Mouse (Mus musculus) Patski (cell line): ENCODE data around the gene Hoxb4. TPM values are rescaled to one million over a fixed set of nuclear protein-coding genes. Genes with fewer than 3 reads are reported as not detected.

Experiments used
- ATAC-seq: fragments of 100-300 bp; one replicate; pipeline ENCODE4 v1.8.0; 2021
- CTCF ChIA-PET: fragments of 350-600 bp; sonication (Branson Sonifier 250); formaldehyde crosslinking; loops from one replicate; lab custom pipeline; 2022; ENCODE audit warnings: inconsistent platforms; lab: Charles Lee
- POLR2A ChIA-PET: fragments of 350-600 bp; sonication (Branson Sonifier 250); formaldehyde crosslinking; loops from one replicate; lab custom pipeline; 2022; ENCODE audit warnings: antibody characterized with exemption, inconsistent platforms; lab: Charles Lee
- DNase-seq: peaks from one replicate; pipeline ENCODE4 v3.0.0-alpha.2; 2011; ENCODE audit warnings: low read depth, low spot score
- H3K27me3 ChIP-seq: fragments of 371-371 bp; one replicate; pipeline ENCODE4 v1.5.1; 2021
- CTCF ChIP-seq: fragments of 100-300 bp; IDR thresholded peaks from one replicate; pipeline ENCODE4 v1.5.1; 2021
- in situ Hi-C: fragments of 300-500 bp; cut with MboI; formaldehyde crosslinking; loops from 3 replicates; pipeline ENCODE4 v1.11.1; 2018; ENCODE audit warnings: low pct_unique_long_range_greater_than_20kb, mixed read lengths
- polyA plus RNA-seq: library from polyadenylated mRNA; unstranded; gene quantifications from one replicate; pipeline ENCODE4 v1.2.3, GENCODE M21; 2021

Hoxb4 gene
- polyA plus RNA-seq, 1 experiment from 2014 or later = 12.2 TPM

DNA sequence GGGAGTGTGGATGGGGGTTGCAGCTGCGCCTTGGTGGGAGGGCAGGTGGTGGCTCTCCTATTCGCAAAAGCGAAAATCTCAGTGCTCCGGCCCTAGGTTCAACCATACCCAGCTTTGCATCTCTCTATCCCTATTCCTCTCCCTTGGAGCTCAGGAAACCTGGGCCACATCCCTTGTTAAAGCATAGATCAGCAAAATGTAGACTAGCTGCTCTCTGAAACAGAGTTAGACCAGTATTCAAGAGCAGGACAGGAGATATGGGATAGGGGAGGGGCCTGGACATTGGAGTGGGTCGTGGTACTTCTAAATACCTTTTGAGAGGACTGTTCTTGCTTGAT lies 2.8 kb upstream of the Hoxb4 start:
- TF ChIP-seq CTCF = no peak
- ChIA-PET CTCF (interaction anchor here (1.4 to 3.7 kb wide), 4 partner anchors 13 to 231 kb away, joined by 3 to 16 read pairs (median 5); no protein-coding TSS in a partner anchor), POLR2A (interaction anchor here (0.6 to 32.9 kb wide), 6 partner anchors 27 to 230 kb away, joined by 3 to 1274 read pairs (median 4); partner anchors contain the start of genes Hoxb5, Hoxb6, Hoxb7 and Hoxb8)
- DNase-seq (no peak), ATAC-seq (no peak)
- in situ Hi-C loops = no loop called here
- no peaks in the 10 kb centered on the region for H3K27me3 ChIP-seq

DNA sequence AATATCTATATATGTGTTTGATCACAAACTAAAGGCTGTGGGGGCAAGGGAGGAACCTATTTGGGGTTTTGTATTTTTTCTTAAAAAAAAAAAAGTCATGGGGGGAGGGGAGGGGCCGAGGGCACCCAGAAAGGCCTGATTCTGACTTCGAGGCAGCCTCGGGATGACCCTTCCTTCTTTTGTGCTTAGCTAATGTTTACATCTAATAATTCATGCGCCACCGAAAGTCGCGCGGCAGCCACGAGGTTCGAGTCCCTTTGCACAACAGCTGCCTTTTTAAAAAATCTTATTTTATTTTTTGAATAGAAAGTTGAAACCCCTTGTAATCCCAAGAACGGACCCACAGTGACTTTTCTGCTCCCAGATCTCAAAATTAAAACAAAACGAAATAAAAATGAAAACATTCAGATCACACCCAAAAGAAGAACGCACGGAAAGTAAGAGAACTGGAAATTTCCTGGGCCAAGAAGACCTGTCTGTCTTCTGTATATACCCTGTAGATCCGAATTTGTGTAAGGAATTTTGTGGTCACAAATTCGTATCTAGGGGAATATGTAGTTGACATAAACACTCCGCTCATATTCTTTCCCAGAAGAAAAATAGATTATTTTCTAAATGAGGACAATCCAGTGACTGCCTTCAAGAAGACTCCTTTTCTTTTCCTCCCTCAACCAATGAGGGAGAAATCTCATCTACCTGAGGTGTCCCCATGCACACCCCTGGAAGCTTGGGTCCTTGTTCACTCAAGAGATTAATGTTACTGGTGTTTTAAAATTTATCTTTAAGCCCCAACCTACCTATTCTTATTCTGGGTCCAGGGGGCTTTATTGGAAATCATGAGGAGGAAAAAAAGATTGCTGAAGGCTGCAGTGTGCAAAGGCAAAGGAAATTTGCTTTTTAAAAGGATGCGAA lies 1.1 kb upstream of the Hoxb4 start:
- no peak for TF ChIP-seq CTCF
- POLR2A ChIA-PET = interaction anchor here (0.7 to 32.9 kb wide), 10 partner anchors 12 to 238 kb away, joined by 3 to 1274 read pairs (median 5); partner anchors contain the start of genes Hoxb5, Hoxb6, Hoxb7 and Hoxb8
- DNase-seq = no peak
- no peak for ATAC-seq
- no peaks in the 10 kb centered on the region for H3K27me3 ChIP-seq
- CTCF ChIA-PET = interaction anchor here (0.9 to 3.7 kb wide), 6 partner anchors 15 to 419 kb away, joined by 3 to 16 read pairs (median 3); no protein-coding TSS in a partner anchor
- in situ Hi-C loops = no loop called here

DNA sequence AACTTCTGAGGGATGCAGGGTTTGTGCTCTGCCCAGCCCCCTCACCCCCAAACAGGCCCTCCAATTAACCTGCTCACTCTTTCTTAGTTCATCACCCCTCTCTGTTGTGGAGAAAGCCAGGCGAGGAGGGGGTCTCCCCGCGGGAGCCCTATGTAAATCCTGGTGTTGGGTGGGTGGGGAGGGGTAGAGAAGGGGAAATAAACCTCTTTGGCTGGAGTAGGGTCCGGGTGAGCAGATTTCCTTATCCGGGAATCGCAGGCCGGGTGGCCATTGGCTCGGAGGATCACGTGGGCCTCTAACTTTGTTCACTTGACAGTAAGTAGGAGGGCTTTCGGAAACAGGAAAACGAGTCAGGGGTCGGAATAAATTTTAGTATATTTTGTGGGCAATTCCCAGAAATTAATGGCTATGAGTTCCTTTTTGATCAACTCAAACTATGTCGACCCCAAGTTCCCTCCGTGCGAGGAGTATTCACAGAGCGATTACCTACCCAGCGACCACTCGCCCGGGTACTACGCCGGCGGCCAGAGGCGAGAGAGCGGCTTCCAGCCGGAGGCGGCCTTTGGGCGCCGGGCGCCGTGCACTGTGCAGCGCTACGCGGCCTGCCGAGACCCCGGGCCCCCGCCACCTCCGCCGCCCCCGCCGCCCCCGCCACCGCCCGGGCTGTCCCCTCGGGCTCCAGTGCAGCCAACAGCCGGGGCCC lies 452 bp downstream of the Hoxb4 start:
- ChIA-PET POLR2A (interaction anchor here (0.6 to 32.9 kb wide), 7 partner anchors 19 to 225 kb away, joined by 4 to 1274 read pairs (median 6); partner anchors contain the start of genes Hoxb5, Hoxb6, Hoxb7 and Hoxb8), CTCF (interaction anchor here (3.7 kb wide), 1 partner anchor 37 kb away, joined by 16 read pairs; no protein-coding TSS in a partner anchor)
- in situ Hi-C loops = no loop called here
- TF ChIP-seq CTCF = no peak
- DNase-seq (no peak), ATAC-seq (no peak)
- no peaks in the 10 kb centered on the region for H3K27me3 ChIP-seq

DNA sequence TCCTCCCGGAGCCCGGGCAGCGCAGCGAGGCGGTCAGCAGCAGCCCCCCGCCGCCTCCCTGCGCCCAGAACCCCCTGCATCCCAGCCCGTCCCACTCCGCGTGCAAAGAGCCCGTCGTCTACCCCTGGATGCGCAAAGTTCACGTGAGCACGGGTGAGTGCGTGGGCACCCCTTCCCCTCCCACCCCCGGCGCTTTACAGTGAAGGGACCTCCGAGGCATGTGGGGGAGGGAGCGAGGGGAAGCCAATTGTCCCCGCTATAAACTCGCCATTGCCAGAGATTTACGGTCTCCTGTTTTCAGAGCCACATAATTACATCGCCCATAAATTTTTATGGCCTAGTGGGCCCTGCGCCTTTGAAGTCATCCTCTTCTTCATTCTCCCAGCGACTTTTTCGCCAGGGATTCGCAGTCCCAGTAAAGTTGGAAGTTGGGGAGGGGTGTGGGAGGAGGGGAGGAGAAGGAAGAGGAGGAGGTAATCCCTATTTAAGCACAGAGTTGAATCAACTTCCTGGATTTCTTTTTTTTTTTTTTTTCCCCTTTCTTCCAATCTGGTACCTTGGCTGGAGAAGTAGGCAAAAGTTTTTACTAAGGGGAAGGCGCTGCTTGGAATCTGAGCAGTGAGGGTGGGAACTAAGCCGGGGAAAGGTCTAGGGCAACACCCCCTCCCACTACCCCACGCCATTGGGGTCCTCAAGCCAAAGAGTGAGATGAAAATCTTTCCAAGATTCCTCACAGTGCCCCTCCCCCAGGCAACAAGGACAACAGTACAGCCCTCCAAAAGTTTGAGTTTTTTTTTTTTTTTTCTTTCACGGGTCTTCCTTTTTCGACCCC lies 1.2 kb downstream of the Hoxb4 start:
- POLR2A ChIA-PET = interaction anchor here (0.9 to 8.5 kb wide), 3 partner anchors 12 to 421 kb away, joined by 3 to 92 read pairs (median 28); partner anchors contain the start of gene Hoxb5
- CTCF ChIA-PET = no interaction called here
- ATAC-seq = peak; percentile 31
- DNase-seq = peak; percentile 81
- TF ChIP-seq CTCF = no peak
- H3K27me3 ChIP-seq = no peaks in the 10 kb centered on the region
- in situ Hi-C loops = no loop called here

DNA sequence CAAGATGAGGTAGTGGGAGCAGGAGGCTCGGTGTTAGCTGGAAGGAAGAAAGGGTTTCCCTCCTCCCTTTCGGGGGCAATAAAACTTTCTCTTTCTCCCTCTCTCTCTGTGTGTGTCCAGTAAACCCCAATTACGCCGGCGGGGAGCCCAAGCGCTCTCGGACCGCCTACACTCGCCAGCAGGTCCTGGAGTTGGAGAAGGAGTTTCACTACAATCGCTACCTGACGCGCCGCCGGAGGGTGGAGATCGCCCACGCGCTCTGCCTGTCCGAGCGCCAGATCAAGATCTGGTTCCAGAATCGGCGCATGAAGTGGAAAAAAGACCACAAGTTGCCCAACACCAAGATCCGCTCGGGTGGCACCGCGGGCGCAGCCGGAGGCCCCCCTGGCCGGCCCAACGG lies 1.8 kb downstream of the Hoxb4 start:
- DNase-seq (no peak), ATAC-seq (peak; percentile 4)
- CTCF ChIA-PET = no interaction called here
- POLR2A ChIA-PET = interaction anchor here (0.9 to 8.5 kb wide), 3 partner anchors 12 to 420 kb away, joined by 3 to 92 read pairs (median 28); partner anchors contain the start of gene Hoxb5
- no peak for TF ChIP-seq CTCF
- in situ Hi-C loops = no loop called here
- H3K27me3 ChIP-seq = no peaks in the 10 kb centered on the region

DNA sequence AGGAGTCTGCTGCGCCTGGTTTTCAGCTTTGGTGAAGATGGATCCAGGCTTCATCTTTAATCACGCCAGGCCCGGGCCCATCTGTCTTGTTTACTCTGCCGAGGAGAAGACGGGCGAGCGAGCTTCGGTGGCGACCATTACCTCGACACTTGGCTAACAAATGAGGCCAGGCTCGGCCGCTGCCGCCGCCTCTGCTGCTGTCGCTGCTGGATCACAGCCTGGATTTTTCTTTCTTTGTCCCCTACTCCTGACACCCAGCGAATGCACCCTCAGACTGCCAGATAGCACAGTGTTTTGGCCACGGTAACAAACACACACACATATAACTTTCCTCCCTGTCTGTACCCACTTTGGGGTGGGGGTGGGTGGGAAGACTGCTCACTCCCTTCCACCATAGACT lies 2.6 kb downstream of the Hoxb4 start:
- ChIA-PET POLR2A (interaction anchor here (0.7 to 8.5 kb wide), 5 partner anchors 13 to 419 kb away, joined by 3 to 92 read pairs (median 13); partner anchors contain the start of gene Hoxb5), CTCF (interaction anchor here (0.9 kb wide), 1 partner anchor 11 kb away, joined by 3 read pairs; no protein-coding TSS in a partner anchor)
- ATAC-seq (no peak), DNase-seq (no peak)
- in situ Hi-C loops = no loop called here
- no peaks in the 10 kb centered on the region for H3K27me3 ChIP-seq
- no peak for TF ChIP-seq CTCF

DNA sequence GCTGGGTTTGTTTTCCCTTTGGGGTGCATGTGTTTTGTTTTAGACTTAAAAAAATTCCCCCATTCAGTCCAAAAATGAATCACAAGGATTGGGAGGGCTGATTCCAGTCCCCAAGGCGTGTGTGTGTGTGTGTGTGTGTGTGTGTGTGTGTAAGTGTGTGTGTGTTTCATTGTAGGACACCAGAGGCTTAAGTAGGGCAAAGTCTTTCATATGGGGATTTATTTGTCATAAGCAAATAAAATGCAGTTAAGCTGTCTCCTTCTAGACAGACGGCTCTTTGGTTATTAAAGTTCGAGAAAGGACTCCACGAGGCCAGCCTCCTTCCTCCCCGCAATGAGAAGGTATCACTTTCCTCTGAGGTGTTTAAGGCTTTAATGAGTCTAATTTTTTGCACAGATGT lies 3.8 kb downstream of the Hoxb4 start:
- TF ChIP-seq CTCF = no peak
- no peak for DNase-seq
- H3K27me3 ChIP-seq = no peaks in the 10 kb centered on the region
- in situ Hi-C loops = no loop called here
- CTCF ChIA-PET = interaction anchor here (1.1 to 2.6 kb wide), 4 partner anchors 9 to 299 kb away, joined by 4 to 6 read pairs (median 4); no protein-coding TSS in a partner anchor
- no peak for ATAC-seq
- POLR2A ChIA-PET = interaction anchor here (0.6 to 8.5 kb wide), 14 partner anchors 10 to 352 kb away, joined by 3 to 92 read pairs (median 5); partner anchors contain the start of genes Hoxb5 and Hoxb7

DNA sequence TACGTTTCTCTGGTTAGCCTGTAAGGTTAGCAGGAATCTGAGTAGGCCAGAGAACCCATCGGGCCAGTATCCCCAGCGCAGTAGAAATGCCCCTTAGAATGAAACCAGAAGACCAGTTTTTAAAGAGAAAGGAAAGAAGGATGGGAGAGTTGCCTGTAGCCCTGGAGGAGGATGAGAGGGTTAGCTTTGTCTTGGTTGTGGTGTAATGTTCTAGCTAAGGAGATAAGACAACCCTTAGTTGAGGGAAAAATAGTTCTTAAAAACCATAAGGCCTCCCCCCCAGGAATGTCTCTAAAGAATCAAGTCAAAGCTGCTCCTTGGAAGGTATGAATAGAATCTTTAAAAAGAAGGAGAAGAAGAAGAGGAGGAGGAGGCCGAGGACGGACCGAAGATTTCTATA lies 4.7 kb downstream of the Hoxb4 start:
- no peaks in the 10 kb centered on the region for H3K27me3 ChIP-seq
- DNase-seq (no peak), ATAC-seq (no peak)
- in situ Hi-C loops = no loop called here
- ChIA-PET POLR2A (interaction anchor here (0.5 to 8.5 kb wide), 11 partner anchors 9 to 62 kb away, joined by 3 to 92 read pairs (median 9); partner anchors contain the start of gene Hoxb5), CTCF (interaction anchor here (0.7 to 2.6 kb wide), 8 partner anchors 9 to 298 kb away, joined by 3 to 7 read pairs (median 4); no protein-coding TSS in a partner anchor)
- TF ChIP-seq CTCF = no peak

DNA sequence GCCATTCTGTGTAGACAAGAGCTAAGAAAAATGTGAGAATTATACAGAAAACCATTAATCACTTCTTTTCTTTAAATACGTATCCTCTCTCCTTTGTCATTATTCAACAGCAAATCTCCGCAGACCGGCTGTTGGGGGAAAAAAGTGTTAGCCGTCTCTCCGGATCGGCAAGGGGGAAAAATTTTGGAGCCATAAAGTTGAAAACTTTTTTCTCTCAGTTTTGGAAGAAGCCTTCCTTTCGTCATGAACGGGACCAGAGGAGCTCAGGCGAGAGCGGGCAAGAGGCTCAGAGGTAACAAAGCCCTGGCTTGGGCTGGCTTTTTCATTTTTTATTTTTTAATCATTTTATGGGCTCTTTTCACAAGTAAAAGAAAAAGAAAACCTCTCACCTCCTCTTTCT lies 5.1 kb downstream of the Hoxb4 start, which contains the start of gene Hoxb3:
Hoxb3 (plus strand) TSS at position 173 of the 400 bp plus-strand sequence.
- POLR2A ChIA-PET = interaction anchor here (0.7 to 8.5 kb wide), 7 partner anchors 16 to 43 kb away, joined by 3 to 92 read pairs (median 9); partner anchors contain the start of gene Hoxb5

More for the DNA sequence above, 5.1 kb downstream of the Hoxb4 start, which contains the start of gene Hoxb3:
- ATAC-seq (no peak), DNase-seq (no peak)
- no peaks in the 10 kb centered on the region for H3K27me3 ChIP-seq
- CTCF ChIA-PET = interaction anchor here (0.7 to 2.6 kb wide), 7 partner anchors 10 to 298 kb away, joined by 3 to 7 read pairs (median 4); no protein-coding TSS in a partner anchor
- no peak for TF ChIP-seq CTCF
- in situ Hi-C loops = no loop called here
